Mouse (Mus musculus): ENCODE data around the gene Naxd. TPM values are rescaled to one million over a fixed set of nuclear protein-coding genes. Genes with fewer than 3 reads are reported as not detected.

Gene Naxd
- polyA plus RNA-seq, 1 experiment from 2014 or later: 83.5 TPM

DNA sequence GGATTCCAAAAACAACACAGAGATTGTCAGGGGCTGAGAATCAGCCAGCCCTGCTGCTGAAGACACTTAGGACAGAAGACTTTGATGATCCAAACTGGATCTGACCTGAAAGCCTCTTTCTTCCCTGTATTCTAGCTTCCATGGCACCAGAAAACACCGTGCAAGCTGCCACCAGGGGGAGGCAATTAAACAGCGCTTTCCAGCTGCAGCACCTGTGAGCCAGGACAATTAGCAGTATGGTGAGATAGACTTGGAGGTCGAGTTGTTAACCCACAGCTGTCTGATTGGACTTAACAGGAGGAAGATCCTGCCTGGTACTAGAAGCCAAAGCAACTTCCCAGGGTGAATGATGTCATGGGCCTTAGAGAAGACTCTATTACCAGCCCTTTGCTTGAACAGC, 28.2 kb upstream of the Naxd start:
- no peak overlapping the region for H3K4me3 ChIP-seq (ENCODE audit: low read depth, low read length)
- H3K4me1 ChIP-seq (replicated peaks; ENCODE audit: control insufficient read depth, insufficient read depth, low read length): peaks cover 17% of the 10 kb centered on the region
- no peak overlapping the region for H3K4me2 ChIP-seq (replicated peaks; ENCODE audit: low read depth)
- H3K9ac ChIP-seq (ENCODE audit: low read depth, low read length): no peak overlapping the region
- H3K36me3 ChIP-seq (ENCODE audit: control insufficient read depth, insufficient read depth): peaks cover 6% of the 10 kb centered on the region
- H3K9me3 ChIP-seq (ENCODE audit: control insufficient read depth): no peaks in the 10 kb centered on the region
- no peaks in the 10 kb centered on the region for H3K27me3 ChIP-seq (replicated peaks; ENCODE audit: control insufficient read depth, insufficient read depth, low read length)
- TF ChIP-seq CTCF (IDR thresholded peaks at IDR 0.05; ENCODE audit: low read depth): peak; percentile 85
- ATAC-seq: no peak
- 3% methylated on average over 3 of the region's 3 CpGs for WGBS
- H3K27ac ChIP-seq (ENCODE audit: low read depth, low read length): no peak overlapping the region

DNA sequence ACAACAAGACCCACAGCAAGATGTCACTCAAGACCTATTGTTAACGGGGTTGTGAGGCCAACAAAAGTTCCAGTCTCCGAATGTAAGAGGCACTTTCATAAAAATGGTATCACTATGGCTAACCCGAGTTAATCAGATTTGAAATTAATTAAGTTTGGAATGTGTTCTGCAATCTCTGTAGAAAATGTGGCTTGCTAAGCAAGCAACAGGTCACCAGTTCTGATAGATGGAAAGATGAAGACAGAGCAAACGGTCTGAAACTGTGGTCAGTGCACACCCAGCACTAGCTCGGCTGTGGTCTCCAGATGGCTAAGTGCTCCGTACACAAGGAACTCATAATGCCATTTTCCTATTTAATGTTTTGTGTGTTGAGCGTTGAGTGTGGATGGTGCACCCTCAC, 26.6 kb upstream of the Naxd start:
- Histone ChIP-seq H3K4me1 (replicated peaks; ENCODE audit: control insufficient read depth, insufficient read depth, low read length) (peaks cover 11% of the 10 kb centered on the region), H3K27ac (ENCODE audit: low read depth, low read length) (no peak overlapping the region), H3K9me3 (ENCODE audit: control insufficient read depth) (no peaks in the 10 kb centered on the region), H3K27me3 (replicated peaks; ENCODE audit: control insufficient read depth, insufficient read depth, low read length) (no peaks in the 10 kb centered on the region), H3K4me2 (replicated peaks; ENCODE audit: low read depth) (no peak overlapping the region), H3K4me3 (ENCODE audit: low read depth, low read length) (no peak overlapping the region), H3K9ac (ENCODE audit: low read depth, low read length) (no peak overlapping the region), H3K36me3 (ENCODE audit: control insufficient read depth, insufficient read depth) (peaks cover 6% of the 10 kb centered on the region)
- WGBS: 79% methylated on average over 7 of the region's 7 CpGs
- ATAC-seq: no peak
- TF ChIP-seq CTCF (IDR thresholded peaks at IDR 0.05; ENCODE audit: low read depth): no peak

DNA sequence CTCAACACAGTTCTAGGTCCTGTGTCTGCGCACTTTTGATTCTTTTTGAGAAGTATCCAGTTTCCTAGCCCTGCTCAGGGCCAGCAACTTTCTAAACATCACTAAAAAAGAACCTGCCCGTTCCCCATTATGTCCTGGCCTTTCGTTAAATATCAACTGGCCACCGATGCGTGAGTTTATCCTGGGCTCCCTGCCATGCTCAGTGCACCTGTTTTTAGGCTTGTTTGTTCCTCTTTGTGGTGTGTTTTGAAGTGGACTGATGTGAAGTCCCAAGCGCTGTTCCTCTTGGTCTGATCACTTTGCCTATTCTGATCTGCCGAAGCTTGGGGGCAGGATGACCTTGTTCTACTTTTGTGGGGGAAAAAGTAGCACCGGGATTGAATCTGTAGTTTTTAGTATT, 26.0 kb upstream of the Naxd start:
- Histone ChIP-seq H3K4me3 (ENCODE audit: low read depth, low read length) (no peak overlapping the region), H3K4me2 (replicated peaks; ENCODE audit: low read depth) (no peak overlapping the region), H3K4me1 (replicated peaks; ENCODE audit: control insufficient read depth, insufficient read depth, low read length) (peaks cover 12% of the 10 kb centered on the region), H3K27me3 (replicated peaks; ENCODE audit: control insufficient read depth, insufficient read depth, low read length) (no peaks in the 10 kb centered on the region), H3K27ac (ENCODE audit: low read depth, low read length) (no peak overlapping the region), H3K9ac (ENCODE audit: low read depth, low read length) (no peak overlapping the region), H3K36me3 (ENCODE audit: control insufficient read depth, insufficient read depth) (peaks cover 6% of the 10 kb centered on the region), H3K9me3 (ENCODE audit: control insufficient read depth) (no peaks in the 10 kb centered on the region)
- no peak for TF ChIP-seq CTCF (IDR thresholded peaks at IDR 0.05; ENCODE audit: low read depth)
- ATAC-seq: no peak
- 70% methylated on average over 8 of the region's 8 CpGs for WGBS

DNA sequence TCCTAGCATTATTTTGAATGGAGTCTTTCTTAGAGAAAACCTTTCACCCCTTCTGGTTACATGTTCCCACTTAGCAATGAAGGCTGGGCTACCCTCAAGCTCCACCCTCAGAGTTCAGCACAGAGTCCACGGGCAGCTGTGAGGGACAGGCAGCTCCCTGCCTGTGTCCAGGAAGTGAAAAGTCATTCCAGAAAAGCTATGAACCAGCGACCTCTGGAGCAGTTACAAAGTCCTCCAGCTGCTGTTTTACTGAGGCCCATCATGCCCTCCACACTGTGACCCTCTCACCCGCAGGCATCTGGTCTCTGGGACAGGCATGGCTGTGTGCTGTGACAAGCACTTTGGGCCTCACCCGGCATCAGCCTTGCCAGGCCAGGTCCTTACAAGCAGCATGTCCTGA, 24.2 kb upstream of the Naxd start:
- Histone ChIP-seq H3K27ac (ENCODE audit: low read depth, low read length) (peak overlapping the region; percentile 75), H3K4me2 (replicated peaks; ENCODE audit: low read depth) (peak overlapping the region; percentile 18; the same call in 1 of the 2 replicates), H3K27me3 (replicated peaks; ENCODE audit: control insufficient read depth, insufficient read depth, low read length) (no peaks in the 10 kb centered on the region), H3K4me1 (replicated peaks; ENCODE audit: control insufficient read depth, insufficient read depth, low read length) (peaks cover 17% of the 10 kb centered on the region), H3K9me3 (ENCODE audit: control insufficient read depth) (no peaks in the 10 kb centered on the region), H3K9ac (ENCODE audit: low read depth, low read length) (no peak overlapping the region), H3K4me3 (ENCODE audit: low read depth, low read length) (no peak overlapping the region), H3K36me3 (ENCODE audit: control insufficient read depth, insufficient read depth) (no peaks in the 10 kb centered on the region)
- TF ChIP-seq CTCF (IDR thresholded peaks at IDR 0.05; ENCODE audit: low read depth): peak; percentile 40
- peak; percentile 88 for ATAC-seq
- 16% methylated on average over 4 of the region's 4 CpGs for WGBS

DNA sequence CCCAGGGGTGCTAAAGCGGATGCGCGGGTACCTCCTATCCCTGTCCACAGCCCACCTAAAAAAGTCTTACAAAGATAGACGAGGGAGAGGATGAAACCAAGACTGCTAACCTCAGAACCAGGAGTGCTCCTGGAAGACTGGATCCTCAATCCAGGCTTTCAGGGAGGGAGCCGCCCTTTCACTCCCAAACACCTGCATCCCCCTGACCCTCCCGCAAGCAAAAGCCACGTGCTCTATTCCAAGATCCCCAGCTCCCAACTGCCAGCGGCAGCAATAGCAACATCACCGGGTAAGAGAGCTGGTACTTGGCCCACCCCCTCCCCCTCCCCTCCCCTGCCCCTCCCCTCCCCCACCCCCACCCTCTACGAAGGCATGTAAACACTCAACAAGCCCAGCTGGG, 21.9 kb upstream of the Naxd start:
- Histone ChIP-seq H3K4me1 (replicated peaks; ENCODE audit: control insufficient read depth, insufficient read depth, low read length) (peaks cover 17% of the 10 kb centered on the region), H3K9ac (ENCODE audit: low read depth, low read length) (no peak overlapping the region), H3K4me2 (replicated peaks; ENCODE audit: low read depth) (no peak overlapping the region), H3K4me3 (ENCODE audit: low read depth, low read length) (no peak overlapping the region), H3K36me3 (ENCODE audit: control insufficient read depth, insufficient read depth) (no peaks in the 10 kb centered on the region), H3K27me3 (replicated peaks; ENCODE audit: control insufficient read depth, insufficient read depth, low read length) (no peaks in the 10 kb centered on the region; the same call in 1 of the 2 replicates), H3K27ac (ENCODE audit: low read depth, low read length) (no peak overlapping the region; the same call in 1 of the 2 replicates), H3K9me3 (ENCODE audit: control insufficient read depth) (no peaks in the 10 kb centered on the region)
- ATAC-seq: no peak
- no peak for TF ChIP-seq CTCF (IDR thresholded peaks at IDR 0.05; ENCODE audit: low read depth)
- WGBS: 45% methylated on average over 9 of the region's 10 CpGs

DNA sequence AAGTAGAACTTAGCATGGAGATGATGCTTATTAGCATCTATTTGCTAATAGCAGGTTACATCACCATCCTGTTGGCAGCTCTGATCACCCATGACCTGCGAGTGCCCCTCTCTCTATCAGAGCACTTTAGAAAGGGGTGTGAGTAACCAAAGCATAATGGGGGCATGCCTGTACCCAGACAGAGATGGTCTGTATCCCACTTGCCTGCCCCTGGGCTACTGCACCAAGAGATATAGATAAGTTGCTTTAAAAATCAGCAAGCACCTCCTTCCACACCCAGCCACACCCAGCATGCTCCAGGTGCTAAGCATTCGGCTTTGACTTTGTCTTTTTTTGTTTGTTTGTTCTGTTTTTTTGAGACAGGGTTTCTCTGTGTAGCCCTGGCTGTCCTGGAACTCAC, 21.4 kb upstream of the Naxd start:
- no peaks in the 10 kb centered on the region; the same call in 1 of the 2 replicates for H3K27me3 ChIP-seq (replicated peaks; ENCODE audit: control insufficient read depth, insufficient read depth, low read length)
- H3K4me2 ChIP-seq (replicated peaks; ENCODE audit: low read depth): peak overlapping the region; percentile 98
- no peaks in the 10 kb centered on the region for H3K36me3 ChIP-seq (ENCODE audit: control insufficient read depth, insufficient read depth)
- peaks cover 17% of the 10 kb centered on the region for H3K4me1 ChIP-seq (replicated peaks; ENCODE audit: control insufficient read depth, insufficient read depth, low read length)
- no peak for TF ChIP-seq CTCF (IDR thresholded peaks at IDR 0.05; ENCODE audit: low read depth)
- peak overlapping the region; percentile 81; the same call in 1 of the 2 replicates for H3K27ac ChIP-seq (ENCODE audit: low read depth, low read length)
- H3K9ac ChIP-seq (ENCODE audit: low read depth, low read length): no peak overlapping the region
- ATAC-seq: no peak
- no peaks in the 10 kb centered on the region for H3K9me3 ChIP-seq (ENCODE audit: control insufficient read depth)
- H3K4me3 ChIP-seq (ENCODE audit: low read depth, low read length): peak overlapping the region; percentile 66
- 19% methylated on average over 2 of the region's 2 CpGs for WGBS

Data from intestine, postnatal 0 days (tissue).